Mouse (Mus musculus) fibroblast of lung, adult 2 months (primary cell): ENCODE data around the gene Lrrfip1.

Experiments used
- DNase-seq: peaks from one replicate; pipeline ENCODE4 v3.0.0-alpha.2; 2011; ENCODE audit warnings: low read depth

Gene Lrrfip1

DNA sequence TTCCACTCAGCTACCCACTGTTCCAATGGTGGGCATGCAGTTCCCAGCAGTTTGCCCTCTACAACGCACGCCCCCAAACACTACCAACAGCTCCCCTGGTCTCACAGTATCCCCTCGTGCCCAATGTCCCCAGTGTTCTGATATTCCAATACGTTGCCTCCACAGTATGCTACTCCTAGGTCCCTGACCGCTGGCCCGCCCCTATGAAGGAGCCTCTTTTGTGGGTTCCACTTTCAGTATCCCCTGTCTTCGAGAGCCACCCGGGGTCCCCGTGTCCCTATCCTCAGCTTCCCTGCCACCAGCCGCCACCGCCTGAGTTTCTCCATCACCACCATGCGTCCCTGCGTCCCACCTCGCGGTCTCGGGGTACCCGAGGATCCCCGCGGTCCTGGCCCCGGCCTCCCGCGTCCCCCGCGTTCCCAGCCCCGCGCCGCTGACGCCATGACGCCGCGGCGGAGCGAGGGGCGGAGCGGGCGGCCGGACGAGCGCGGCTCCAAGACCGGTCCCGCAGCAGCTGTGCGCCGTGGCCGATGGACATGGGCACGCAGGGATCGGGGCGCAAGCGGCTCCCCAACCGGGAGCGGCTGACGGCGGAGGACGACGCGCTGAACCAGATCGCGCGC lies at the start of gene Lrrfip1:
Gene Lrrfip1, plus strand, starts transcription at position 470 of the 623 bp plus-strand sequence.
- no peak for DNase-seq

DNA sequence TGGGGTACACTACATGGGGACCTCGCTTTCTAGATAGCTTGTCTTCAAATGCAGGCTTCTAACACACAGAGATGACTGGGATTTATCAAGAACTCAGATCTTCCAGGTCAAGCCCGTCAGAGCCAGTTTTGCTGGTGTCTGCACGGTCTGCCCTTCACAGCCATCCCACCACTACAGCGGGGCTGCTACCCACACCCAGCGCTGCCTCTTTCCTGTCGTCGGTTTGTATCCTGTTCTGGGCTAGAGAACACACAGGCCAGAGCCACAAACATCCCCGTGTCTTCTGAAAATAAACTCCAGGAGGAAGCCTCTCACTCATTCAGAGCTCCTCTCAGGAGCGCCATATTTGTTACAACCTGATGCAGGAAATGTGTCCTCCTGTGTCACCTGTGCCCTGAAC lies 49.2 kb upstream of the Lrrfip1 start:
- DNase-seq = no peak

DNA sequence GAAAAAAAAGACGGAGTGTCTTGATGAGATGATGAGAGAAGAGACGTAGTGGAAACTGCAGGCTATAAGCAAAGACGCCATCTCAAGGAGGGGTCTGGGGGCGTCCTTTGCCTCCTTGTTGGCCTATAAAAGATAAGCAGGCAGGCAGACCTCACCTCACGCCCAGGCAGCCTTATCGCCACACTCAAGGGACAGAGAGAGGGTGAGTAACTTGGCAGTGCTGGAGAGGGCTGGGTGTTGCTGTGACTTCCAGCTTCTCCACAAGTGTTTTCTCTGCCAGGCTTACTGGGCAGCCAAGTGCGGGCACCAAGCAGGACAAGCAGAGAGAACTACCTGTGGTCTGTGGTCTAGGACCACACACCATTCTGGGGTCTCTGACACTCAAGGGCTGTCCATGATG lies 46.9 kb upstream of the Lrrfip1 start:
- no peak for DNase-seq

DNA sequence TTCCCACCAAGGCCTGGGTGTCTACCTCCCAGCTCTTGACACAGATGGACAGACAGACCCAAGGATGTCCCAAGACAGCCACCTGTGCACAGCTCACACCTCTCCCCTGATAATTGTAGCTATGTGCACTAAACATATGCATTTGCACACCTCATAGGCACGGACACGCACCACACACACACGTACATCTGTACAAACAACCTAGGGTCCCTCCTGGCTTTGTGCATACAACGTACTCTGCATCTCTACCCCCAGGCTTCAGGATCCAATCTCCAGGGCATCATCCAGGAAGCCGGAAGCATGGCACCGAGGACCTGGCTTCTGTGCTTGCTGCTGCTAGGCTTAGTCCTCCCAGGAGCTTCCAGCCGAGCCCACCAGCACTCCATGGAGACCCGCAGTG lies 45.7 kb upstream of the Lrrfip1 start, which contains the start of gene Prlh:
Gene Prlh, plus strand, starts transcription at position 301 of the 400 bp plus-strand sequence.
- DNase-seq = no peak

DNA sequence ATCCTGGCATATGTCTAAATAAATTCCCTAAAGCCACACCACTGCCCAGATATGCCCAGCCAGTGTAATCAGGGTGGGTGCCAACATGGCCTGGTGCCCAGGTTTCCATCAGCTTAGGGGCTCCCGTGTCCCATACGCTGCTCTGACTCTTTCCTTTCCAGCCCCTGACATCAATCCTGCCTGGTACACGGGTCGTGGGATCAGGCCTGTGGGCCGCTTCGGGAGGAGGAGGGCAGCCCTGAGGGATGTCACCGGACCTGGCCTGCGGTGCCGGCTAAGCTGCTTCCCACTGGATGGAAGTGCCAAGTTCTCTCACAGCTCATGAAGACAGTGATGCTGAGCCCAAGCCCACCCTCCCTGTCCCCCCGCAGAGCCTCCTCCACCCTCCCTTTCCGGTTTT lies 44.8 kb upstream of the Lrrfip1 start:
- no peak for DNase-seq

DNA sequence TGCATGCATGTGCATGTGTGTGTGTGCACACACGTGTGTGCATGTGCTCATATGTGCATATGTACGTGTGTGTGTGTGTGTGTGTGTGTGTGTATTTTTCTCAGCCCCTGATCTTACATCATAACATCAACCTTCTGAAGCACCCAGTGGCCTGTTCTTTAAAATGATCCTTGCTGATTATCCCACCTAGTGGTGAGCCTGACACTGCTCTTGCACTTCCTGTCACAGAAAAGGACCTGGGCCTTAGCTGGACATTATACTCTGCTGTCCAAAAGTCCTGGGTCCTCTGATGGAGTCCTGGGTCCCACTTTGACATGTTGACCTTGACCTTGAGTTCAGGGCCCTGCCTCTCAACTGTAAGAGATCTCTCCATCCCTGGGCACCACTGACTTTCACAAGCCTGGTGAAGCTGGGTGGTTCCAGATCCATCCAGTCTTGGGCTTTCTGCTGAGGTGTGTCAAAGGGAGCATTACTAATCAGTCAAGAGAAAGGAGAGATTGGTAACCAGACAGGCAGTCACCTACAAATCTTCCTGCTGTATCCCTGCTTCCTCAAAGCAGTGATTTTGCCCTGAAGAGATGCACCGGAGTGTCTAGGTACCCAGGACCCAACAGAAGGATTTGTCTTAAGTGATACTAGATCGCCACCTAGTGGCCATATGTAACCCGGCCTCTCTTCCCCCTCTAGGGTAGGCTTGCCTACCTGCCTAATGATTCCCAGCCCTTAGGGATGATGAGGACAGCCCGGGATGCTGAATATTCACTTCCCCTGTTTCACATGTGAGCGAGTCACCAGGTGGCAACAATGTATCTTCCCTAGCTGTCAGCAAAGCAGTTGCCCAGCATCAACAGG lies 42.1 kb upstream of the Lrrfip1 start:
- DNase-seq = peak; percentile 20

DNA sequence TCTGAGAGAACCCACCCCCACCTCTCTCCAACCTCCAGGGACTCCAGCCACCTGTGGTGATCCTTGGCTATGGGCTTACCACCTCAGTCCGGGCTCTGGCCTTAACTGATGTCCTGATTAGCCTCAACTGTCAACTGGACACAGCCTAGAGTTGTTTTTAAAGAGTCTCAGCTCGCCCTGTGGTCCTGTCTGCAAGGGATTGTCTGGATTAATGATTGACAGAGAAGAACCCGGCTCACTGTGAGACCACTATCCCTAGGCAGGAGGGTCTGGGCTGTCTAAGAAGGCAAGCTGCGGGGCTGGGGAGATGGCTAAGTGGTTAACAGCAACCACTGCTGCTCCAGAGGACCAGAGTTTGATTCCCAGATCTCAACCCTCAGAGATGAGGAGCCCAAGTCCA lies 36.0 kb upstream of the Lrrfip1 start:
- no peak for DNase-seq

DNA sequence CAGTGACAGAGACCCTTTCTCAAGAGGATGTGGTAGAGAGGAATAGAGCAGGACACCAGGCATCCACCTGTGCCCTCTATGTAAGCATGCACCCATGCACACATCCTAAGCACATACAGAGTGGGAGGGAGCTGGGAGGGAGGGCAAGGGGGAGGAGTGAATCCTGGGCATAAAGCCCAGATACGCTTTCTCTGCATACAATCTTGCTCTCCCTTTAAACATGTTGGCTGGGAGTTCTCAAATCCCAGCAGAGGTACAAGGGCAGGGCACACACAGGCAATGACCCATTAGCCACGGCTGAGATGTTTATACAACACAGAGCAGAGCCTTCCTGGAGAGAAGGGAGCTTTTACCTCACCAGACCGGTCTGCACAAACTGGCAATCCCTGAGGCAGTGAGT lies 35.5 kb upstream of the Lrrfip1 start:
- no peak for DNase-seq

DNA sequence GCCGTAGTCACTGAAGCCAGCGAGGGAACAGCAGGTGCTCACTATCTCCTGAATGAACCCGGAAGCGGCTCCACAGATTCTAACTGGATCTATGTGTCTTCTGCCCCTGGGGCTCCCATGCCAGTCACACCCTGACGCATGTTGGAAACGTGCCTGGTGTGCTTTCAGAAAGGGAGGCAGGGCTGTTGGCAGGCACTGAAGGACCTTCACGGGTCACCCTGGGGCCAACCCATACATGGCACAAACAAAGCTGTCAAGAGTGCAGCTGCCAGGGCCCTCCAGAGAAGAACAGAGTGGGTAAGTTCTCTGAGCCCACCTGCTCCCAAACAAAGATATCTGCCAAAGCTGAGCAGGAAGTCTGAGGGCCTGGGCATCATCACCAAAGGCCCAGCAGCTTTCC lies 31.0 kb upstream of the Lrrfip1 start:
- DNase-seq = no peak

DNA sequence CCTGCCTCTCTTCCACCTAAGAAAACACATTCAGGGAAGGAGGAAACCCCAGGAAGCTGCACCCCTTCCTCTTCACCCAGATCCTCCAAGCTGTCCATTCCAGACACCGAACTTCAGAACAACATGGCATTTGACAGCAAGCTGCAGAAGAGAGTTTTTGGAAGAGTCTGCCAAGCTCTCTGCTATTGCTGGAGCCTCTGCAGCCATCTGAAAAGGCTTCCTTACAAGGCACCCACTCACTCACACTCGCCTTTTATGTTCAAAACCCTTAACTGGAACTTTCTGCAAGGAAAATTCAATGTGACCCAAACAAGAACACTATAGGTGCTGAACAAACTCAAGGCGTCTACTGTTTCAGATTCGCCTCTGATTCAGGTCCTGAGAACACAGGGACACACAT lies 29.9 kb upstream of the Lrrfip1 start:
- DNase-seq = no peak

DNA sequence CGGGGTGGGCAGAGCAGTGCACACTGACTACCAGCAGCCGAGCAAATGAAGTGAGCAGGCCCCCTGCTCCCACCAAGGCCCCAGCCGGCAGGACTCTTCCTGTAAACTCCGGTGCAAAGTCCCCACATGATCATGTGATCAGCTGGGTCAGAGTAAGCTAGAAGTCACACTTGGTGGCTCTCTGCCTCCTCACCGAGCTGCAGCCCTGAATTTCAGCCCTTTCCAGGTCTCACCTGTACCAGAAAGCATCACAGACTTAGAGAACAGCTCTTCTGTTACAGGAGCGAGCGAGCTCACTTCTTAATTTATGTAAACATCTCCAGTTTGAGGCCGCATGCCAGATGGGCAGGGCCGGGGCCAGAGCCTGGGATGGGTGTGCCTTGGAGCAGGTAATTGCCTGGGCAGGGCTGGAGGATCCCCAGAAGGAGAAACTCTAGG lies 29.2 kb upstream of the Lrrfip1 start, which contains the start of gene Rab17:
Gene Rab17, minus strand, starts transcription at position 315 of the 438 bp plus-strand sequence.
- no peak for DNase-seq

DNA sequence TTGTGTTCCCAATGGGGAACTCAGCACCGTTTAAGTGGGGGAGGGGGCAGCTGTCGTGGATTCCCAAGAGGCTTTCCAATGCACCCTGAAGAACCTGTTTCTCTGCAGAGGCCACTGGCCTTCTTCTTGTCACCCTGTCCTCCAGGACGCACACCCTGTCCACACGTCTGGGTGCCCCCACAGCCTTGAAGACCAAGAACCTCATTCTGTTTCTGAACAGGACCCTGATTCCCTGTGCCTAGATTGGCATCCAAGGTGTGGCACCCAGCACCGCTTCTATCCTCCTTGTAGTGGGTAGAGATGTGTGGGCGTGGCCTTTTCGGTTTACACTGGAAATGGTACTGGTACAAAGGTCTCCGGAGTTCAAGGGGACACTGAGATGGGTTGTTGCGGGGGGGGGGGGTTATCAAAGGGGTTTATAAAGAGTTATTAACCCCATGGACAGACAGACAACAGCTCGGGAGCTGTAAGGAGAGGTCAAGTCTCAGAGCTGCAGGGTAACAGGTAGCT lies 28.6 kb upstream of the Lrrfip1 start:
- DNase-seq = no peak

DNA sequence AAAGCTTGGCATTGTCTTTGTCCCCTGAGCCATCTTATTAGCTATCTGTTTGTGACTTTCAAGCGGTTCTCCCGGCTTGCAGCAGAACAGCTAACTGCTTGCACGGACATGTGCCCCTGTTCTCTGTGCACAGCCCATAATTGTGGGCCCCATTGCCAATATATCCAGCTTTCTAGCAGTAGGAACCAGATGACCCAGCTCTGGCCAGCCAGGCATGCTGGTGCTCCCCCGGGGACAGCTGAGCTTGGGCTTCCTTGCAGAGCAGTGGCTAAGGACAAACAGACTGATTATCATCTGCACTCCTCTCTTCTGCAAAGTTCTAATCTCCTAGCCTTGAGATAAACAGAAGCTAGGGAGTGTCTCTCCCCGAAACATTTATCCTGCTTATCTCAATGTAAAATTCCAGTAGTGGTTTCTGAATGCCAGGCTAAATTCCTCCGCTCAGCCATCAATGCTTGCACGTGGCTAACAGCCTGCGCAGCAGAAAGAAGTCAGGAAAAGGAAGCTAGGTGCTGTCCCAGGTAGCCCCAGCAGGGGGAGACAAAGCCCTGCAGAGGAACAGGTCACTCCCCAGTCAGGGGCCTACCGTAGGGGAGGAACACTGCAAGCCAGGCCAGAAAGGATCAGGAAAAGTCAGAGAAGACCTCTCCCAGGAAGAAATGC lies 25.5 kb upstream of the Lrrfip1 start:
- peak; percentile 77 for DNase-seq

DNA sequence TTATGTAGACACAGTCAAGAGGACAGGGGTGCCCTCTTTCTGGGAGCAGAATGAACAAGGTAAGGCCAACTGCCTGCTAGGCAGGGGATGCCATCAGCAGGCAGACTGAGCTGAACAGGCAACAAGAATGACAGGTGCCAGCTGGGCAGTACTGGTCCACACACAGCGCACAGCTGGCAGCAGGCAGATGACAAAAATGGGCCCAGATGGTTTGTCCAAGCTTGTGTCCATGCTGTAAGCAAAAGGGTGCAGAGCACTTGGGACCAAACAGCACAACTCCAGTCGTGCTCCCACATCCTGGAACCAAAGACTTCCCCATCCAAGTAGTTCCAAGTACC lies 25.0 kb upstream of the Lrrfip1 start:
- no peak for DNase-seq

DNA sequence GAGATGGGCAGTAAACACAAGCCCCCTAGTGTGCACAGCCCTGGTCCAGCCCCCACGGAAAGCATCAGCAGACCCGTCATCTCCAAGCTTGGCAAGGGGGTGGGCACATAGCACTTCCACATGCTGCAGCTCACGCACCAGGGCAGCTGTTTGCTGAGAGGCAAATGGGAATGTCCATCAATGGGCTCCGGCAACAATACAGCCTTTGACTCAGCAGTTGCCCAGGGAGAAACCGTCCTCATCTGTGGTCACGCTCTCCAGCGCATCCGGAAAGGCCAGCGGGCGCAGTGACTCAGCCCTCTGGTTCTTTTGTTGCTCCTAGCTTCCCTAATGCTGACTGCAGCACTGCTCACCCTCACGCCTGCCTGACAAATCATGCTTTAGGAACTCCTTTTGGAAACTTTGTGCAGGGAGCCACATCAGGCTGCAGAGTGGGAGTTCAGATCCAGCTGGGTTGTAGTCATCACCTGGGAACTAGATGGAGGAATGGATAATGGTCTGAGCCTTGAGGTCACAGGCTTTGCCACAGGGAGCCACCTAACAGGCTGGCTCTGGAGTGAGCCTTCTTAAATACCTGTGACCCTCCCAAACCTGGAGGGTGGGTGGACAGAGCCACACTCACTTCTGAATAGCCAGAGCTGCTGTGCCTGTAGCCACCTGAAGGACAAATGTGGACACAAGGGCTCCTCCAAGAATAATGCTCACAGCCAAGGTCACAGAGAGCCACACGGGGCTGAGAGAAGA lies 23.5 kb upstream of the Lrrfip1 start:
- peak; percentile 97 for DNase-seq

DNA sequence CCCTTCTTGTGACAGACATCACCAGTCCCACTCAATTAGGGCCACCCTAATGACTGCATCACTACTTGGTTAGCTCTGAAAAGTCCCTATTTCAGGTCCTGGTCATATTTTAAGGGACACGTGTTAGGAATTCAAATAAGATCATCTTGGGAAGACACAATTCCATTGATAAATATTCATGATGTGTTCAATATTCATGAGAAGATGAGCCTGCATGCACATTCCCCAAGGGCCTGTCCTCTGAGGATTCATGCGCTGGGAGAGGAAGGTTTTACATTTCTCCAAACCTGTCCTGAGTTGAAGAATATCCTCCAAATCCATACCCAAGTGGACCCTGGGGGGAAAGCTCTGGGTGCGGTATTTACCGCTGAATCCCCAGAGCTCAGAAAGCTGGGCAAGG lies 22.6 kb upstream of the Lrrfip1 start:
- no peak for DNase-seq

DNA sequence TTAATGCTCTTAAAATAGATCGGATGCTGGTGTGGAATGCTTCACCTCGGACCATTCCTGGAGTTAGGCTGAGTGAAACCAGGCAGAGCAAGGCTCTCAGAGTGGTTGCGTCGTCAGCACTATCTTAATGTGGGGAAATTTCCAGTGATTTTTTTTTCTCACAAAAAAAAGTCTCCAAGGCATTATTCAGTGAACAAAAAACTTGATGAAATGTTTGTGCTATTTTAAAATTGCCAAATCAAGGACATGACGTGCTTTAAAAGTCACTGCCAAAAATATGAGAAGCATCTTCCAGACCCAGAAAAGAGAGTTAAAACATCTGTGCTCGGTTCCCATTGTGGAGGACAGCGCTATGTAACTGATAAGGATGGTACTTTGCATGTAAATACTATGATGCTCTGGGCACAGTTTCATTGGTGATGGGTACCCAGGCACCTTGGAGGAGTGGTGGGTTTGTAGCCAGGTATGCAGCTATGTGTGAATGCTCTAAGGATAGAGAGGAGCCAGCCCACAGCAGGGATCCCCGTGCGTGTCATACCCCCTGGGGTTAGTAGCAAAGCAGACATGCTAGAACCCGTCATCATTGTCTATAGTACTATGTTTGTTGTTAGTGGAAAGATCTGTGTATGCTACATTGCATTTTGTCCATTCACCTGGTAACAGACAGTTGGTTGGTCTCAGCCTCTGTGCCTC lies 17.8 kb upstream of the Lrrfip1 start:
- peak; percentile 55 for DNase-seq

DNA sequence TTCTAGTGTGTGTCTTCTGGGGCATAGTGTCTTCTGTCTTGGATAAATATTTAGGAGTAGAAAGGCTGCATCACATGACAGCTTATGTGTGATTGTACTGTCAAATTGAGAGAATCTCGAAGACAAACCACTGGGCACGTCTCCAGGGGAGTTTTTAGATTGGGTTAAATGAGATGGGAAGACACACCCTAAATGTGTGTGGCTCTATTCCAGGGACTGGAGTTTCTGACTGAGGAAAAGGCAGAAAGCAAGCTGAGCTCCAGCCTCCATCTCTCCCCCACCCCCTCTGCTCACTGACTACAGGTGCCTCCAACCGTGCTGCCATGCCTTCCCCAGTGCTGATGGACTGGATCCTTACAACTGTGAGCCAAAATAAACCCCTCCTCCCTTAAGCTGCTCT lies 17.2 kb upstream of the Lrrfip1 start:
- DNase-seq = no peak

DNA sequence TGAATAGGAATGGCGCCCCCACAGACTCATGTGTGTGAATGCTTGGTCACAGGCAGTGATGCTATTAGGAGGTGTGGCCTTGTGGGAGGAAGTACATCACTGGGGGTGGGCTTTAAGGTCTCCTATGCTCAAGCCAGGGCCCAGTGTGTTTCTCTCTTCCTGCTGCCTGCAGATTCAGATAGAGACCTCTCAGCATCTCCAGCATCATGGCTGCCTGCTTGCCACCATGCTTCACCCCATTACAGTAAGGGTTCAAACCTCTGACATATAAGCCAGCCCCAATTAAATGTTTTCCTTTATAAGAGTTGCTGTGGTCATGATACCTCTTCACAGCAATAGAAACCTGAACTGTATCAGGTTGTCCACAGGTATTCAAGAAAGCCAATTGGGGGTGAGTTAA lies 2.6 kb upstream of the Lrrfip1 start:
- no peak for DNase-seq

DNA sequence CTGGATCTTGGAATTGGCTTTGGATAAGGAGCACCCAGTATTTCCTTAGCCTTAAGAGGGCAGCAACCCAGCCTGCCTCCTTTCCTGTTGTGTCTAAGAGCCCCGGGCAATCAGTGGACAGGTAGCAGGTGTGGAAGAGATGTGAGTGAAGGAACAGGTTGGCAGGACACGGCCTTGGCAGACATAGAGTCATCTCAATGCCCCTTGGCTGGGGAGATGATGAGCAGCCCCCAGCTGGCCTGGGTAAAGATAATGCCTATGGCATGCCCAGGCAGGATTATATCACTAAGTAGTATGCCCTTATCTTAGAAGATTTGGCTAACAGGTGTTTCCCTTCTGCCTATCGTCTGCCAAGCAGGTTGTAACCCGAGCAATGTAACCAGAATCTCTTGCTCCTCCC lies 1.4 kb upstream of the Lrrfip1 start:
- no peak for DNase-seq

DNA sequence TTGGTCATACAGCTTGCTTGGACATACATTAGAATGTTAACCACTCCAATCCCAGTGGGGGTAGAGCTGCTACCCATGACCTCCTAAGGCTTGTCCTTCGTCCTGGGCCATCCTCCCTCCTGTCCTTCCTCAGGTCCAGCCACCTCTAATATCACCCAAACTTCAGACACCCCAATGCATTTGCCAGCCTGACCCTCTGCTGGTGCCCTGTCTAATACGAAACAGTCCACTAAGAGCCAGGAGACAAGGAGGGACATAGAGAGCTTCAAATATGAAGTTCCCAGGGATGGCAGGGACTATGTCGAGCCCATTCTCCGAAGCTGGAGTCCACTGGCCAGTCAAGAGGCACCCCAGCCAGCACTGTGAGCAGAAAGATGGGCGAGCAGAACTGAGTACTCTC lies 896 bp upstream of the Lrrfip1 start:
- DNase-seq = no peak
